Mouse (Mus musculus) stomach, embryonic 14.5 days (tissue): ENCODE measurements at regions not wholly inside any gene's neighbourhood (a gene's known extent, or its start where the extent isn't known, plus 50 kb on each side); places are given as distances from the start of the nearest gene placed in this dataset.

Source experiments
- ATAC-seq: fragments of 200-750 bp; cut with Nextera tagmentation; 2 replicates; pipeline ENCODE4 v1.8.0; 2017; ENCODE audit warnings: low read depth, moderate TSS enrichment; ENCODE audit not compliant: insufficient number of reproducible peaks, insufficient read depth, low FRiP score
- H3K27ac ChIP-seq: fragments of 300-500 bp; sonication (generic); 2 replicates; pipeline ENCODE4 v1.5.1; 2014; ENCODE audit warnings: mild to moderate bottlenecking, low read length, moderate library complexity, mixed read lengths
- H3K27me3 ChIP-seq: fragments of 300-500 bp; sonication (generic); 2 replicates; pipeline ENCODE4 v1.6.1; 2014; ENCODE audit warnings: low read length, control low read depth, mixed read lengths; ENCODE audit not compliant: control insufficient read depth, insufficient read depth
- H3K36me3 ChIP-seq: fragments of 300-500 bp; sonication (generic); 2 replicates; pipeline ENCODE4 v1.6.1; 2014; ENCODE audit warnings: mild to moderate bottlenecking, control low read depth, low read length, moderate library complexity, mixed read lengths; ENCODE audit not compliant: control insufficient read depth, insufficient read depth
- H3K4me1 ChIP-seq: fragments of 300-500 bp; sonication (generic); 2 replicates; pipeline ENCODE4 v1.6.1; 2014; ENCODE audit warnings: low read length, control low read depth, mixed read lengths; ENCODE audit not compliant: control insufficient read depth, insufficient read depth
- H3K4me2 ChIP-seq: fragments of 300-500 bp; sonication (generic); replicated peaks from 2 replicates; pipeline ENCODE4 v1.6.1; 2014; ENCODE audit warnings: low read depth, low read length, control low read depth
- H3K4me3 ChIP-seq: fragments of 300-500 bp; sonication (generic); 2 replicates; pipeline ENCODE4 v1.5.1; 2014; ENCODE audit warnings: low read depth, low read length, control low read depth
- H3K9ac ChIP-seq: fragments of 300-500 bp; sonication (generic); replicated peaks from 2 replicates; pipeline ENCODE4 v1.6.1; 2014; ENCODE audit warnings: low read depth, mild to moderate bottlenecking, control low read depth, low read length, moderate library complexity, mixed read lengths
- H3K9me3 ChIP-seq: fragments of 300-500 bp; sonication (generic); 2 replicates; pipeline ENCODE4 v1.6.1; 2016; ENCODE audit warnings: low read depth, low read length, control low read depth; ENCODE audit not compliant: control insufficient read depth
- WGBS: fragments of 180-500 bp; shearing (Covaris S2); extraction: QIAGEN DNeasy Blood & Tissue Kit; methylation state at CpG from one replicate; pipeline ENCODE4 v1.1.7; 2014; 5-methylcytosine and 5-hydroxymethylcytosine counted together

DNA sequence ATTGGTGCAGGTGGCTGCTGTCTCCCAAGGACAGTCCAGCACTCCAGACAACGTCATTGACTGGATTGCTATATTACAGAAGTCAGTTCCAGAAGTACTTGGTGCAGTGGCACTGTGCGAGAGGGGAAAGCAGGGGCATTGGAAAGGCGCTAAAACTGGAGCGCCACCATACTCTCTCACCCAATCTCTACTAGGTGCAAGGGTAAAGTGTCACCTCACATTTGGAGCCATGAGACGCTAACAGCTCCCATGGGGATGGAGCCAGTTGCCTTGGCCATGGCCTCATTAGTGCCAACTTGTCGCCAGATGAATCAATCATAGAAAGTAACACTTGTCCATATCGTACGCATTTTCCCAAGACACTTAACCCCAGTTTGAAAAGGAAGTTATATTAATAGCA lies 1617.2 kb upstream of the Gulo start:
- Histone ChIP-seq H3K27me3 (no peaks in the 10 kb centered on the region), H3K36me3 (no peaks in the 10 kb centered on the region), H3K4me1 (no peaks in the 10 kb centered on the region), H3K27ac (no peak overlapping the region), H3K9ac (no peak overlapping the region), H3K9me3 (no peaks in the 10 kb centered on the region), H3K4me3 (no peak overlapping the region), H3K4me2 (no peak overlapping the region)
- no peak for ATAC-seq
- WGBS: 80% methylated on average over 8 of the region's 8 CpGs

DNA sequence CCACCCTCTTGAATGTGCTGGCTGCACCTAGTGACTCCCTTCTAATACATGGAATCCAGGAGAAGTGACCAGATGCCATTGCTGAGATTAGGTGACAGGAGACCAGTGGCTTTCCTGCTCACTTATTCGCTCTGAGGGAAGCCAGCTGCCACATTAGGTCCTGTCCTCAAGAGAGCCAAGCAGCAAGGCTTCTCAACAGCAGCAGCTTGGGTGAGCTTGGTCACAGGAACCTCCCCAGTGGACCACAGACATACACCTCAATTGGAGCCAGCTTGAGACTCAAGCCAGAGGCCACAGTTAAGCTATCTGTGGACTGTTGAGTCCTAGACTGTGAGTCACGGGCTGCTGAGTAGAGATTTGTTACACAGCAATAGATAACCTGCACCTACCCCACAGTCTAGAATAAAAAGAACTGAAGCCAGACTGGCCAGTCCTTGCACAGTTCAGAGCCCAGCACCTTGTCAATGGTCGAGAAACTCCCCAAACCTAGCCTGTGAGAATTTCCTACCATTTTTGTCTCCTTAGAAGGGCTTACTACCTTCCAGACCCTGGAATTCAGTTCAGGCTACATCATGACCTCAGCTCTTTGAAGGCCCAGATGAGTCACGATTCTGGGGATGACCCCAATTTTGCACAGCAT lies 1615.0 kb upstream of the Gulo start:
- Histone ChIP-seq H3K27me3 (no peaks in the 10 kb centered on the region), H3K4me3 (no peak overlapping the region), H3K9ac (no peak overlapping the region), H3K4me1 (no peaks in the 10 kb centered on the region), H3K4me2 (no peak overlapping the region), H3K27ac (no peak overlapping the region), H3K9me3 (no peaks in the 10 kb centered on the region), H3K36me3 (no peaks in the 10 kb centered on the region)
- no peak for ATAC-seq
- 68% methylated on average over 4 of the region's 4 CpGs for WGBS

DNA sequence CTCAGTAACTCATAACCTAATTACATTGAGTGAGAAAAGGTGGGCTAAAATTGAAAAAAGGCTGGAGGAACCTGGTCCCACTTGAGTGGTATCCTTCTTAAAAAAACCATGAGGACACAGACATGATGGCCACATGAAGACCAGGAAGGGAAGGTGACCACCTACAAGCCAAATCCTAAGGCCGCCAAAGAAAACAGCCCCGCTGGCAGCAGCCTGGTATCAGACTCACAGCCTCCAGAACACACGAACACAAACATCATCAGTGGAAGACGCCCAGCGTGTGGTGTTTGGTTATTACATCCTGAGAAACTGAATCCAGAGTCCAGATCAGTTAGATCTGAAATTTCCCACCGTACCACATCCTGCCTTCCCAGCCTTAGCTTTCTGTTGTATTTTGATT lies 1613.9 kb upstream of the Gulo start:
- Histone ChIP-seq H3K4me3 (no peak overlapping the region), H3K9me3 (no peaks in the 10 kb centered on the region), H3K4me2 (no peak overlapping the region), H3K9ac (no peak overlapping the region), H3K4me1 (no peaks in the 10 kb centered on the region), H3K36me3 (no peaks in the 10 kb centered on the region), H3K27me3 (no peaks in the 10 kb centered on the region), H3K27ac (no peak overlapping the region)
- no peak for ATAC-seq
- 83% methylated on average over 6 of the region's 6 CpGs for WGBS

- 60% methylated on average over 2 of the region's 2 CpGs for WGBS
- Histone ChIP-seq H3K9ac (no peak overlapping the region), H3K4me3 (no peak overlapping the region), H3K27ac (no peak overlapping the region), H3K9me3 (no peaks in the 10 kb centered on the region), H3K4me1 (no peaks in the 10 kb centered on the region), H3K4me2 (no peak overlapping the region), H3K36me3 (no peaks in the 10 kb centered on the region), H3K27me3 (no peaks in the 10 kb centered on the region)
- no peak for ATAC-seq
Measured at GRCm38 (mm10) chr14:67621486-67621885, 1612.5 kb upstream of the Gulo start.

- ATAC-seq: no peak
- H3K27me3 ChIP-seq: no peaks in the 10 kb centered on the region
- no peaks in the 10 kb centered on the region for H3K4me1 ChIP-seq
- no peaks in the 10 kb centered on the region for H3K36me3 ChIP-seq
- no peak overlapping the region for H3K4me3 ChIP-seq
- H3K27ac ChIP-seq: no peak overlapping the region
- H3K9ac ChIP-seq: no peak overlapping the region
- no peak overlapping the region for H3K4me2 ChIP-seq
- 43% methylated on average over 4 of the region's 4 CpGs for WGBS
- no peaks in the 10 kb centered on the region for H3K9me3 ChIP-seq
Measured at GRCm38 (mm10) chr14:67620854-67621476, 1612.0 kb upstream of the Gulo start.

DNA sequence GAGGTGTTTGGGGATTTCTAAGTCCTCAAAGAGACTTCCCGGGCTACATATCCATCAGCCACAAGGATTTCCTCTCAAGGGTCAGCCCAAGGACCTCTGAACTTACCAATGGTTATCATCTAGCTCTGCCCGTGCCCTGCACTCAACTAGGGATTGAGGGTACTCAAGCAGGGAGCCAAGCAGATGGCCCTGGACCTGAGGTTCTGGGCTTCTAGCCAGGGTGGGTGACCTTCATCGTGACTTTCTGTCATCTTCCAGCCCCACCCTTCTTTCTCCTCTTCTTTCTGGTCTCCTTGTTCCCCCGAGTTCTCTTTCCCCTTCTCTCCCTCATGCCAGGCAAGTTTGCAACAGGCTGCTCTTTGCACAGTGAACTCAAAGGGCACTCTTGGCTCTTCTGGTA lies 1610.6 kb upstream of the Gulo start:
- Histone ChIP-seq H3K9ac (no peak overlapping the region), H3K4me3 (no peak overlapping the region), H3K4me2 (no peak overlapping the region), H3K36me3 (no peaks in the 10 kb centered on the region), H3K4me1 (no peaks in the 10 kb centered on the region), H3K27me3 (no peaks in the 10 kb centered on the region), H3K9me3 (no peaks in the 10 kb centered on the region), H3K27ac (no peak overlapping the region)
- ATAC-seq: no peak
- WGBS: 76% methylated on average over 4 of the region's 4 CpGs

DNA sequence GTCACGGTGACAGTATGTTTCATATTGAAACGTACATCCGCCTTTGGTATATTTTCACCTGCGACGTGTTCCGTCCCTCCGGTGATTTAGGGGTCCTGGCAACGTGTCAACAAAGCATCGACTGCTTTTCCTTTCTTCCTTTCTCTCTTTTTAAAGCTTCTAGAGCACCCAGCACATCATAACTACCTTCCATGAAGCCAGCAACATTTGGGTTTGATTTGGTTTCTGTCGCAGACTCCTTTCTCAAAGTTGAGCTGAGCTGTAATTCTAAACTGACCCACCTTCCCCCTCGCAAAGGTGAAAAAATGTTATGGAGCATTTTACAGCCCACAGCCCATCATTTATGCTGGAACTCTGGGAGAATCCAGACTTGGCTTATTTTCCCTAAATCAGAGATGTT lies 1605.4 kb upstream of the Gulo start:
- Histone ChIP-seq H3K27ac (no peak overlapping the region), H3K4me3 (no peak overlapping the region), H3K4me2 (no peak overlapping the region), H3K9ac (no peak overlapping the region), H3K36me3 (no peaks in the 10 kb centered on the region), H3K9me3 (no peaks in the 10 kb centered on the region), H3K4me1 (peaks cover 12% of the 10 kb centered on the region; the same call in 1 of the 2 replicates), H3K27me3 (0 out of 2 replicates have a peak, but pooled peaks cover 2% of the 10 kb centered on the region)
- WGBS: 57% methylated on average over 11 of the region's 11 CpGs
- ATAC-seq: no peak

GRCm38 (mm10) chr14:67613691-67614090 lies 1604.7 kb upstream of the Gulo start:
- 49% methylated on average over 13 of the region's 13 CpGs for WGBS
- H3K27ac ChIP-seq: no peak overlapping the region
- H3K9me3 ChIP-seq: no peaks in the 10 kb centered on the region

More at GRCm38 (mm10) chr14:67613691-67614090, 1604.7 kb upstream of the Gulo start:
- peak overlapping the region; percentile 19 for H3K4me3 ChIP-seq
- ATAC-seq: no peak
- no peak overlapping the region for H3K9ac ChIP-seq
- peak overlapping the region; percentile 45 for H3K4me2 ChIP-seq
- 0 out of 2 replicates have a peak, but pooled peaks cover 2% of the 10 kb centered on the region for H3K27me3 ChIP-seq
- H3K4me1 ChIP-seq: peaks cover 12% of the 10 kb centered on the region; the same call in 1 of the 2 replicates
- no peaks in the 10 kb centered on the region for H3K36me3 ChIP-seq
